Mouse (Mus musculus): Measurements from ENCODE around the gene Aldh2.

Aldh2 gene

DNA sequence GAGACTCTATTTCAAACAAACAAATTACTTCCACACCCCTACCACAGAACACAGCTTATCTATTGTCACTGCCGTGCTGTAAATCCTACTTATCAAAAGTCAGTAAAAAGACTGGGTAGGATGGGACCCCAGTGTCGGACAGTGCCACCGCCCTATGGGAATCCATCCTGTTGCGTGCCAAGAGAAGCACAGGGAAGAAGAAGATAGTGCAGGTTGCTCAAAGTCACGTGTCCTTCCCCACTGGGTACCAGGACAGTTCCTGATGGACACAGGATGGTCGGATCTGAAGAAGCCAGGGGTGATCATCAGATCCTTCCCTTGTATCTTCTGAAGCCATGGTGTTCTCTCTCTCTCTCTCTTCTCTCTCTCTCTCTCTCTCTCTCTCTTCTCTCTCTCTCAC is 2.1 kb upstream of the Aldh2 start:
- DNase-seq (ENCODE audit: low read depth, low spot score) = no peak

DNA sequence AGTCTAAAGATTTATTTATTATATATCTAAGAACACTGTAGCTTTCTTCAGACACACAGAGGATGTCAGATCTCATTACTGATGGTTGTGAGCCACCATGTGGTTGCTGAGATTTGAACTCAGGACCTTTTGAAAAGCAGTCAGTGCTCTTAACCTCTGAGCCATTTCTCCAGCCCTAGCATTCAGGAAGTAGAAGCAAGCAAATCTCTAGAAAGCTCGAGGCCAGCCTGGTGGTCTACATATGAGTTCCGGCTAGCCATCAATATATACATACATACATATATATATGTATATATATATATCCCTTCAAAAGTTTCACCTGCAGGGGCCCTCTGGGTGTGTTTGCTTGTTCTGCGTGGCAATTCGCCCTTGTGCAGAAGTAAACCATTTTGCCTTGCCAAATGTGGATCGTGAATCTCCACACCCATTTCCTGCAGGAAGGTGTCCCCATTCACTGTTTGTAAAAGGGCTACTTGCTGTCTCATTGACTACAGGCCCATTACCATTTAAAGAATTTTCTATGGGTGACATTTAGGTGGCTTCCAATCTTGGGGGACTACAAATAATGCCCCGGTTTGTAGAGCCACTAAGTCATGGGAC is 1.2 kb upstream of the Aldh2 start:
- no peak for DNase-seq (ENCODE audit: low read depth, low spot score)

DNA sequence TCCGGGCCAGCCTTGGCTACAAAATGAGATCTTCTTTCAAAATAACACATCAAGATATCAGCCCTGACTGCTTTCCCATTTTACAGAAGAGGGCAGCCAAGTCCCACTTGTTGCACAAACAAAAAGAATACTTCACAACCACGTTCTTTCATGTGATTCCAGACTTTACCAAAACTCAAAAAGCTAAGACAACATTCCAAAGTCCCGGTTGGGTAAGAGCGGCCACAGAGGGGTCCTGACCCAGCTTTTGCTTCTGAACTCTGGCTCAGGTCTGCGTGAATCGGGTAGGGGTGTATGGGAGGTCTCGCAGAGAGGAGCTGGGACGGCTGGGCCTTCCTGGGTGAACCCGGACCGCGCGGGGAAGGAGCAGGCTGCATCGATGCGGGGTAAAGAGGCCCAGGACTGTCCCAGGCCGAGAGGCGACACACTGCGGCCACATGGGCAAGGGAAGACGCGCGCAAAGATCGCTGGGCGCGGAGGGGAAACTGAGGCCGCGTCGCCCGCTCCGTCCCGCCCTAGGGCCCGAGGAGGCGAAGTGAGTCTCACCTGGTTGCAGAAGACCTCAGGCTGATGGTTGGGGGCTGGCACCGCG is 712 bp downstream of the Aldh2 start:
- DNase-seq (ENCODE audit: low read depth, low spot score) = no peak

GRCm38 (mm10) chr5:121592064-121592815 is 1.4 kb downstream of the Aldh2 start:
- DNase-seq (ENCODE audit: low read depth, low spot score) = no peak

- DNase-seq (ENCODE audit: low read depth, low spot score) = no peak
Measured at GRCm38 (mm10) chr5:121591417-121592063, 2.1 kb downstream of the Aldh2 start.

DNA sequence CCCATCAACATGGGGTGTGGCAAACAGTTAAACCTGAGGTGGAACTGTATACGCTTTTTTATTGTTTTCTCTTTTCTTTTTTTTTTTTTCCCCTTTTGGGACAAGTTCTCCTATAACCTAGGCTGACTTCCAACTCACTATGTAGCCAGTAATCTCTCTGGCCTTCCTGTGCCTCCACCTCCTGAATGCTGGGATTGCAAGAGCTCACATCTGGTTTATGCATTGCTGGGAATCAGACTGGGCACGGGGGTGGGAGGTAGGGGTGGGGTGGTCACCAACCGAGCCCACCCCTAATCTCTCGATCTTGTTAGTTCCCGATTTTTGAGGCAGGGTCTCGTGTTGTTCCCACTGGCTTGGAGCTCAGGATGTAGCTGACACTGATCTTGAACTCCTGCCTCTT is 3.7 kb downstream of the Aldh2 start:
- DNase-seq (ENCODE audit: low read depth, low spot score) = no peak

GRCm38 (mm10) chr5:121586400-121587039 is 7.1 kb downstream of the Aldh2 start:
- peak; percentile 66 for DNase-seq (ENCODE audit: low read depth, low spot score)

GRCm38 (mm10) chr5:121585699-121586098 is 7.9 kb downstream of the Aldh2 start:
- DNase-seq (ENCODE audit: low read depth, low spot score) = no peak

DNA sequence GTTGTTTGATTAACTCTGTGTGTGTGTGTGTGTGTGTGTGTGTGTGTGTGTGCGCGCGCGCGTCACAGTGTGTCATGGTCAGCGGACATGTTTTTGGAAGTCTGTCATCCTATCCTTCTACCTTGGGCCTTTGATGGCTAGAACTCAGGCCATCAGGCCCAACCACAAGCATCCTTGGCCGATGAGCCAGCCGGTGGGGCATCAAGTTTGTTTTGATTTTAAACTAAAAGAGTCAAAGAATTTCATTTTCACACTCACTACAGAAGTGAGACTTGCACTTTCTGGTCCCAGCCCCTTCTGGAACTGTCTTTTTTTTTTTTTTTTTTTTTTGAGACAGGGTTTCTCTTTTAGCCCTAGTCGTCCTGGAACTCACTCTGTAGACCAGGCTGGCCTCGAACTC is 8.6 kb downstream of the Aldh2 start:
- no peak for DNase-seq (ENCODE audit: low read depth, low spot score)

- DNase-seq (ENCODE audit: low read depth, low spot score) = peak; percentile 97
Measured at GRCm38 (mm10) chr5:121583765-121584501, 9.7 kb downstream of the Aldh2 start.

- no peak for DNase-seq (ENCODE audit: low read depth, low spot score)
Measured at GRCm38 (mm10) chr5:121581945-121582344, 11.7 kb downstream of the Aldh2 start.

GRCm38 (mm10) chr5:121576927-121577488 is 16.6 kb downstream of the Aldh2 start:
- DNase-seq (ENCODE audit: low read depth, low spot score) = peak; percentile 64

- no peak for DNase-seq (ENCODE audit: low read depth, low spot score)
Measured at GRCm38 (mm10) chr5:121575867-121576266, 17.8 kb downstream of the Aldh2 start.

- no peak for DNase-seq (ENCODE audit: low read depth, low spot score)
Measured at GRCm38 (mm10) chr5:121574145-121574544, 19.5 kb downstream of the Aldh2 start.

DNA sequence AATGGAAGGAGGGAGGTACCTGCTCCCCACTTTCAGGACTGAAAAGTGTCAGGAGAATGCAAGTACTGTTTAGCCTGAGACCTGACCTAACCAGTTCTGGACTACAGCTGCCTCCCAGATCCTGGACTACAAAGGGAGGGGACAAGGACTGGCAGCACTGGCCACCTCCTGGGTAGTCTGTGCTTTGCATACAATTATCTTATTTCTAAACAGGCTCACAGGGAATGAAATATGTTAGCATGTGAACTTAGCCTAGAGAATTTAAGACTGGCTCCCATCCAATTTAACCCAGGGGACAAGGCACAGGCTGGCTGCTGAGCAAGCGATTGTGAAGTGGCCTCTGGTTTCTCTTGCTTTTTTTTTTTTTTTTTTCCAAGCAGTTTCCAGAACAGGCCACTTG is 22.8 kb downstream of the Aldh2 start:
- DNase-seq (ENCODE audit: low read depth, low spot score) = no peak

DNA sequence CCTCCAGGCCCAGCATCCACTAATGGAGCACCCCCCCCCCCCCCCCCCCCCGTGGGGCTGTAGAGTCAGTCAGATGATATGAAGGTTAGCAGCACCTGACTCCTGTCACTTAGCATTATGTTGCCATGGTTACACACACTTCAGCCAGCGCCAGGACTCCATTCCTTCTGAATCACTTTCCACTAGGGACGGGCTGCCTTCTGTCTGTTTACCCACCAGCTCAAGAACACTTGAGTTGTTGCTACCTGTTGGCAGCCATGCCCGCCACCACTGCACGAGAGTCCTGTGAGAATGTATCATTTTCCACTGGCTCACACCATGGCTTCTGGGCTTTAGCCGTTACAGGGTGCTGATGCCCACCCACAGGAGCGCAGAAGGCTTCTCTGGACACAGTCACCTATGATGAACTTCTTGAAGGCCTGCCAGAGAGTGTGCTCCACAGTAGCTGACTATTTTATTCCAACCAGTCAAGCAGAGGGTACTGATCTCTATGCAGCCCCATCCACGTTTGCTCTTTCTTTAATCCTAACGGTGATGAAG is 23.7 kb downstream of the Aldh2 start:
- no peak for DNase-seq (ENCODE audit: low read depth, low spot score)

GRCm38 (mm10) chr5:121566035-121566681 is 27.5 kb downstream of the Aldh2 start:
- DNase-seq (ENCODE audit: low read depth, low spot score) = no peak

- DNase-seq (ENCODE audit: low read depth, low spot score) = peak; percentile 81
Measured at GRCm38 (mm10) chr5:121564468-121564895, 29.1 kb downstream of the Aldh2 start.

DNA sequence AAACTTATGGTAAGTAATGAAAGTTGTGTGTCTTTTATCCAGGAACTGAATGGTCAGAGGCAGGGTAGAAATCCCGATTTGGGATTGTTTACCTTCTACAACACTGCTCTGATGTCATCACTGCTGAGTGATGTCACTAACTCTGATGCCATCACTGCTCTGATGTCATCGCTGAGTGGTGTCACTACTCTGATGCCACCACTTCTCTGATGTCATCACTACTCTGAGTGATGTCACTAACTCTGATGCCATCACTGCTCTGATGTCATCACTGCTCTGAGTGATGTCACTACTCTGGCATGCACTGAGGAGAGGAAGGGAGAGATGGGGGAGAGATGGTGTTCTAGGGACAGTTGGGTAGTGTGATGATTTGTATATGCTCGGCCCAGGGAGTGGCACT is 31.2 kb downstream of the Aldh2 start:
- no peak for DNase-seq (ENCODE audit: low read depth, low spot score)

- peak; percentile 68 for DNase-seq (ENCODE audit: low read depth, low spot score)
Measured at GRCm38 (mm10) chr5:121549196-121549595, 44.4 kb downstream of the Aldh2 start.
